Mouse (Mus musculus): ENCODE results near the gene Ccr6.
A peak's percentile ranks its signal among the peaks of the same experiment; 100 is the strongest.

Gene Ccr6

GRCm38 (mm10) chr17:8238012-8238710 lies 2.3 kb downstream of the Ccr6 start:
- DNase-seq, result peak; percentile 29

DNA sequence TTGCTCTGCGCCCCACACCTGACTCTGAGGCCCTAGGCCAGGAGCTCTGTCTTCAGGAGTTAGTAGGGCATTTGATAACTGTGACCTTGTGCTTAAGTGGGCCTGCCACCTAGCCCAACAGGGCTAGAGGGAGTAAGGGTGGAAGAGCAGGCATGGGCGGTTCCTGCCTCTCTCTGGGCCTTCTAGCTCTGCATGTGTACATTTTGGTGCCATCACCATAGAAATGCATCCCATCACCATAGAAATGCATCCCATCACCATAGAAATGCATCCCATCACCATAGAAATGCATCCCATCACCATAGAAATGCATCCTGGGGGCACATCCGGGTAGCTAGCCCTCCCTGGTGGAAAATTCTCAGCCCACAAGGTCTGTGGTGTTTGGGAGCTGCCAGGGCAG lies 3.7 kb downstream of the Ccr6 start:
- no peak for DNase-seq

DNA sequence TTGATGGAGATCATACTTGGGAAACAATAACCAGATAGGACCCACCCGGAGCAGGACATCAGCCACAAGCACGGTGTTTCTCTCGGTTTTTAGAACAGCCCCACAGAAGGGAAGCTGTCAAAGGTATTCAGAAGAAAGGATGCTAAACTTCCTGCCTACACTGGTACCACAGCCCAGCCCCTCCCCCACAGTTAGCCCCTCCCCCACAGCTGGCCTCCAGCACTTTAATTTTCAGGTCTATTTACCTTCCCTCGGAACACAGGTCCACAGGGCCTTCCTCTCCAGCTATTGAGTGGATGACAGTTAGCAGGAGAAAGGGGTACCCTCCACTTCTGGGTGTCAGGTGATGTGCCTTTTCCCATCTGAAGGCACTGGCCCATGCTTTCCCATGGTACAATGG lies 4.7 kb downstream of the Ccr6 start:
- DNase-seq, result no peak

- DNase-seq, result no peak
Observed at GRCm38 (mm10) chr17:8241645-8242044, 5.8 kb downstream of the Ccr6 start.

DNA sequence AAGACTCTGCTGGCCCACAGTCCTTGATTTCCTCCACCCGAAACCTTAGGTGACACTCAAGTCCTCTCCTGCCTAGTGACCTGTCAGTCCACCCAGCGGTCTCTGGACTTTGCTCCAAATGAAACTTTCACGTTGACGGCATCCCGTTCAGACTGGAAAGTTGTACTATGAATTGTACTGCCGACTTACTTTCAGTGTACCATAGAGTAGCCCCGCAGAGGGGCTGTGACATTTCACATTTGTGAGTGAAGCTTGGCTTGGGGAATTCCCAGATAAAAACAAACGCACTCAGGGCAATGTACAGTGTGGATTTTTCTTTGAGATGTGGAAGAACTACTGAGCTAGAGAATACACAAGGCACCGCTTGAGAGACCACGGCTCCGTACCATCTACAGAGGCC lies 6.3 kb downstream of the Ccr6 start:
- DNase-seq, result no peak

DNA sequence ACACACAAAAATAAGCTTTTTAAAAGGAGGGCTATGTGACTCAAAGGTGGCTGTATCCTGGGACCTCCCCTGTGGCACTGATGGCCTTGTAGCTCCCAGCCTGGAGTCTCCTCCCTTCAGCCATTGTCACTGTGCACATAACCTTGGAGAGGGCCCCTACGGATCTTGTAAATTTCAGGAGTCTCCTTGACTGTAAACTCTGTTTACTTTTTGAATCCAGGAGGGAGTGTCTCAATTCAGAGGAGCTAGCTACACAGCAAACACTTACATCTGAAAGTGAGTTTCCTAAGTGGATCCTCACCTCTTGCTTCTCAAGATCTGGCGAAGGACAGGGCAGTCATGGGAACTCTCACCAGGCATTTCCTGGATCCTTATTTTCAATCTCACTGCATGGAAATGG lies 8.3 kb downstream of the Ccr6 start:
- DNase-seq, result no peak

DNA sequence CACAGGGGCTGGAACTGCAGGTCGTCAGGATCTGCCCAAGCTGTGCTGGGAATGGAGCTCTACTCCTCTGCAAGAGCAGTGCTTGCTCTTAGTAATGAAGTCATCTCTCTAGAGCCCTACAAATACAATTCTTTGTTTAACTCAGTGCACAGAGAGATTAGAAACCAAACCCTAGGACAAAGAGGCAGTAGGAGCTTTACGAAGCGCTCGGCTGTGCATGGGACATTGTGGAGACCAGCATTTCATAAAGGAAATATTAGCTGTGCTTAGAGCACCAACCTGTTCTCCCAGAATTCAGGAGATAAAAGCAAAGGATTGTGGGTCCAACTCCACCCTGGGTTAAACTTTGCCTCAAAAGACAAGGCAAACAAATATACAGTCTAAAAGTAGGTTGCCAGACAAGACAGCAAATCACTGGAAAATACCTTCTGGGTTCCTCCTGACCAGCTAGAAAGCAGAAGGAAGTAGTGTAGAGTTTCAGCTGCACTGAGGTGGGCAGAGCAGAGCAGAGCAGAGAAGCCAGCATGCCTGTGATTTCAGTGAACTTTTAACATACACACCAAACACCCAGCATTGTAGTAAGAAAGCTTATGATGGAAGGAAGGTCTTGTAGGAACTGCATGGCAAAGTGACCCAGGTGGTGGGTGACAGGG lies 10.4 kb downstream of the Ccr6 start:
- no peak for DNase-seq

DNA sequence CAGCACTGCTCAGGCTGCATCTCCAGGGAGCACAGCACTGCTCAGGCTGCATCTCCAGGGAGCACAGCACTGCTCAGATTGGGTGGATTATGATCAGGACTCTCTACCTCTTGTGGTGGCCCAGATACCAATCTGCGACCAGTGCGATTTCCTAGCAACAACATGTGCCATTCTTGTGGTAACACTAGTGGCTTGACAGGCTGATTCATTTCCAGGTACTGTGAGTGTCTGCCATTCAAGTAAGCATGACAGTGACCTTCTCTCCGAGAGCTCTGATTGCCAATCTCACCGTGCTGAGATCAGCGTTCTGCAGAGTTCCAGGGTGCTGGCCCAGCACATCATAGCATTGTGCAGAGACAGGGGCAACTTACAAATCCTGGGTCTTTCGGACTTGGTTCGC lies 15.9 kb downstream of the Ccr6 start:
- no peak for DNase-seq

- no peak for DNase-seq
Observed at GRCm38 (mm10) chr17:8254268-8254667, 18.4 kb downstream of the Ccr6 start.

DNA sequence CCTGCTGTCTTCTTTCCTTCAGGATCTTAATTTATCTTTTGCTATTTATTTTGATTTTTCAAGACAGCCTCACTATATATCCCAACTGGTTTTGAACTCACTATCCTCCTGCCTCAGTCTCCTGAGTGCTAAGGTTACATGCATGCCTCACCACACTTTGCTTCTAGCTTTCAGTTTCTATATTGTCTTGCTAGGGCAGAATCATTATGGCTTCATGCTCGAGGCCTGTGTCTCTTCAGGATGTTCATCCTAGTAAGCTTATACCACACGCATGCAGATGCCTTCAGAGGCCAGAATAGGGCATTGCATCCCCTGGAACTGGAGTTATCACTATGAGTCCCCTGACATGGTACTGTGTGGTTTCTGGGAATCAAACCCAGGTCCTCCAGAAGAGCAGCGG lies 19.1 kb downstream of the Ccr6 start:
- no peak for DNase-seq

GRCm38 (mm10) chr17:8255583-8255982 lies 19.7 kb downstream of the Ccr6 start:
- DNase-seq, result no peak

DNA sequence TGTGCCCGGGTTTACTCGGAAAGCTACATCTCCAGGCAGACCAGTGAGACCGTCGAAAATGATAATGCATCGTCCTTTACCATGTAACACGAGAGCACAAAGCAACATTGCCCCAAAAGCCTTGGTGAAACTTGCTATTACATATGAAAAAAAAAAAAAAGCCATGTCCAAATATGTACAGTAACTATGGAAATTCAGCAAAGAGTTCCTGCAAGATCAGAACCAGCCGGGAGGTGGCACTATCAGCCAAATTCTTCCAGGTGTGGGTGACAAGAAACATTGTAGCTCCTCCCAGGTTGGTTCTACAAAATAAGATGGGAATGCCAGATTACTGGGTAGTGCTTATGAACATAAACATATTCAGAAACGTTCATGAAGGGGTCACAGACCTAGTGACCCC lies 21.1 kb downstream of the Ccr6 start:
- DNase-seq, result no peak

- peak; percentile 72 for DNase-seq
Observed at GRCm38 (mm10) chr17:8264638-8265037, 28.8 kb downstream of the Ccr6 start.

DNA sequence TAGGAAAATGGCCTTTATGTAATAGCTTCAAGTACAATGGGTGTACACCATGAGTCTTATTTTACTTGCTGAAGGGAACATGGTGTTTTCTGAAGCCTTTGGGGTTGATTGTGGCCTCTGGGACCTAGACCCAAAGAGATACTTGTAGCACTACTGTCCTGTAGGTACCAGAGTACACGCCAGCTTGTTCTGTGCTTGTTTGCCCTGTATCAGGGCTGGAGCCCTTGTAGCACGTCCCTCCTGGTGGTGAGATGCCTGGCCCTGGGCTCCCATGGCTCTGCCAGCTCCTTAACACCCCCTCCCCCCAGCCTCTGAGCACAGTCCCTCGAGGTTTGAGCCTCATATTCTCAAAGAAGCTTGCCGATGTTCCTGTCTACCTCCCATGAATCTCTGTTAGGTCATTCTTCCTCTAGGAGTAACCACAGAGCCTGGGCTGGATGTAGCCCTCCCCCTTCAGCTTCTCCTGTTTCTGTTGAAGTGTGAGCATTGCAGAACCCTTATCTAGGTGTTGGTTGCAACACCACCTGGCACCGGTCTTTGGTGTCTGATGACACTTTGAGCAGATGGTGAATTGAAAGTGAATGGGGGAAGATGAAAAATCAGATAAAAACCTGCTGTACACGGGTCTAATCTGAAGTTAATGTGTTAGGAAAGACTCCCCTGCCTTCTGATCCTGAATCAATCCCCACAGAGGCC lies 36.4 kb downstream of the Ccr6 start:
- DNase-seq, result no peak

DNA sequence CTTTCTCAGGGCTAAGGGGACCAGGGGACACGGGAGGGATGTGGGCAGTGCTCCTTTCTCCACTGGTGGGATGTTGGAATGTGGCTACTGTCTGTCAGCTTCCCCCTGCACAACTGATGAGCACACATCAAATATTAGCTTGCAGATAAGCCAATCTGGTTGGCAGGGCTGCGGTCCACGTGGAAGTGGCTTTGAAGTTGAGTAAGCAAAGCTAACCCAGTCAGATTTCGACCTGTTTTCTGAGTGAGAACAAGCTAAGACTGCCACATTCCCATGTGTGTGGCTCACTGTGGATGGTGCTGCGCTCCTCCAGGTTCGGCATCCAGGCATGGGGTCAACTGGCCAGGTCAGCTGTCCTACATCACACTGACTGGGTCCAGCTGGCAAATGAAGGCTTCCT lies 37.1 kb downstream of the Ccr6 start:
- DNase-seq, result no peak

DNA sequence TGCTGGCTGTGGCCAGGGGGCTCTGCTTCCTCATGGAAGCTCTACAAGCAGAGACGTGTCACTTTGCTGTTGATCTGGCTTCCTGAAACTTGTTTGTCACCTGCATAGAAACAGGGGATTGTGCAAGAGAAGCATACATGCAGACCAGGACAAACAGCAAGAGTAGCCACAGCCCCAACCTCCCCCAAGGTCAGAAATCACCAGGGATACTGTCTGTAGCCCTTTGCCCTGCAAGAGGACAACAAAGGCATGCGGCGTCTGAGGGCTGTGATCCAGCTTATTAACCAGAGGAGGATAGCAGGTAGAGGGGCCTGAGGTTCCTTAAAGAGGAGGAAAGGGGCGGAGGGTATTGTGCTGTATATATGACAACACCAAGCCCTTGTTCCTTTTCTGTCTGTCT lies 40.2 kb downstream of the Ccr6 start:
- DNase-seq, result no peak

DNA sequence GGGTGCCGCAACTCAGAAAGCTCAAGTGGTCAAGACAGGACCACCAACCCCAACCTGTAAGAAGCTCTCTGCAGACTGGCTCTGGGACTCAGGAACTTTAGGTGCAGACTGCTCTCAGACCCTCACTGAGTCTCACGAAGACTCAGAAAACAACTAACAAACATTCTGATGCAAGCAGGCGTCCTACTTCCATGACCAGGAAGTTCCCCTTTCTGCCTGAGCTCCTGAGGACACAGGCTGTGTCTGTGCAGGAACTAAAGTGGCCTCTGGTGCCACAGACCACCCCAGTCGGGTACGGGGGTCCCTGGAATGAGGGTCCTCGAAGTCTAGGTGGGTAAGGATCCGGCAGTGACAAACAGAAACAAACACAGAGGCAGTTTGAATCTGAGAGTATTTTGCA lies 40.8 kb downstream of the Ccr6 start:
- no peak for DNase-seq

DNA sequence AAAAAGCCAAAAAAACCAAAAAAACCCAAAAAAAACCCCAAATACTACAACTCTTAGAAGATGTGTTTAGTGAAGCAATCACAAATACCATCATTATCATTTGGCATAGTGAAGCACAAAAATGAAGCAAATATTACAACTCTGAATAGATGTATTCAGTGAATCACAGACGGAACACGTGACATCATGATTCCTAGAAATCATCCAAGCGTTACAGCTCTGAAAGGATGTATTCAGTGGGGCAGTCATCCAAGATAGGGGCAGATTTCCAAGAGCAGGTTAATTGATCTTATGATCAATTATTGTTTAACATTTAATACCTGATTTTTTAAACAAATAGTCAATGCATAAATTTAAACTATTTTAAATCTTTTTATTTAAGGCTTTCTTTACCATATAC lies 41.4 kb downstream of the Ccr6 start:
- DNase-seq, result no peak

- DNase-seq, result no peak
Observed at GRCm38 (mm10) chr17:8278356-8278755, 42.5 kb downstream of the Ccr6 start.

DNA sequence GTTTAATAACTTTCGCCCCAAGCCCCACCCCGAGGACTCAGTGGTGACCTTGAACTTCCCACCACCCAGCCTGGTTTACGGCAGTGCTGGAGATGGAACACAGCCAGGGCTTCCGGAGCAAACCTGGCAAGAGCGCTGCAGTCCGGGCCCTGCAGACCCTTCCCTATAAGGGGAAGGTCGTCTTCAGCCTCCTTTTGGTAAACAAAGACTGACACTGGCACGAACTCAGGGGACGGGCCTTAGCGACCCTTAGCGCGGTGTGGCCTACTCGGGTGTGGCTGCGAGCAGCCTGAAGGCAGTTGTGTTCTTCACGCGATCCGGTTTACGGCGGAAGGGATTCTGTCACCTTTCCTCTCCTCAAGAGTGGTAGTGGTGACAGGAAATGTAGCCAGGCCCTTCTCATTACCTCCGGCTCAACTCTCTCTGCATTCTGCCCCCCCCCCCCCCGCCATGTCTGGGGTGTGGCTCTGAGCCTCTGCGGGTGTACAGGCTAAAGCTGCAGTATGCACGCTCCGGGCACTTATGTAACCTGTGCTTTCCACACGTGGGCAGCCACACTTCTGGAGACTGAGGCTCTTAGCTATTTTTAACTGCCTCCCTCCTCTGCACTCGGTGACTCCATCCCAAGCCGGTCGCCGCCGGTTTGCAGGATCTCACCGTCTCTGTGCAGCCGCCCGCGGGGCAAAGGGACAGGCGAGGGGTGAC lies 47.1 kb downstream of the Ccr6 start, which contains the start of gene Mpc1:
Gene Mpc1, plus strand, starts transcription at position 84 of the 705 bp plus-strand sequence.
- peak; percentile 93 for DNase-seq

- DNase-seq, result peak; percentile 97
Observed at GRCm38 (mm10) chr17:8283526-8284253, 47.8 kb downstream of the Ccr6 start.

GRCm38 (mm10) chr17:8284254-8284661 lies 48.4 kb downstream of the Ccr6 start:
- DNase-seq, result peak; percentile 43

DNA sequence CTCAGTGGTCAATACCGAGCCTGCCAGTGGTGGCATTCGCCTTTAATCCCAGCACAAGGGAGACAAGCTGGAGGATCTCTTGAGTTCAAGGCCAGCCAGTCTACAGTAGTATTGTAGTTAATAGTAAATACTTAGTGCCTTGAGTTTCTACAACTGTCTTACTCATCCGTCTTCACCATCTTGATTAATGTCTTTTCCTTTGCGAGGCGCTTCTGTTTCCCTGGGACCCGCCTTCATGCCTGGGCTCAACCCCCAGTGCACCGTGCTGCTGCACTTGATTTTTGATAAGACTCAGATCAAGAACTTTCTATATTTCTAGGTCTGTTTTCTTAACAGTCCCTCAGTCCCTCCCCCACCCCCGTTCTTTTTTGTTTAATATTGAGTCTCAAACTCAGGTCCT lies 49.2 kb downstream of the Ccr6 start:
- DNase-seq, result no peak
